In the genomic region with DNA sequence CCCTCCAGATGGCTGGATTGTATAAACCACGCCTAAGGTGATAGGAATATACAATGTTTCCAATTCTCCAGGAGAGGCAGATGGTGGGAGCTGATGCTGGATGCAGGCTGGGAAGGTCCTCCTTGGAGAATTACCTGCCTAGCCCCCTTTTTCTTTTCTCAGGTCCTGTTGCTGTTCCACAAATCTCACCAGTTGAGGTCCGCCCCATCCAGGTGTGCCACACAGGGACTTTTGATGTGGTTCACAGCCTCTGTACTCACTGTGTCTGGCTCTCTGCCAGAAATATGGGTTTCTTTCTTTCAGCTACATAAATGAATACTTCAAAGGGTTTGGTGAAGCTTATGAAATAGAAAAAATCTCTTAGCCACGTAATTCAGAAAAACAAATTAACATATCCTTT, we compare ENCODE assay signal across 23 mouse cellular contexts. TPM values are rescaled to one million over a fixed set of nuclear protein-coding genes. Genes with fewer than 3 reads are reported as not detected.
A peak's percentile ranks its signal among the peaks of the same experiment; 100 is the strongest.
DNase-seq lines count a peak whose midpoint lies in the region; ATAC-seq and TF ChIP-seq lines count a peak whose summit lies in the region.
"Had no signal": no experiment of that assay in that cellular context is flagged by ENCODE, and none has a peak within 500 bp of the region (broad histone marks: within the 10 kb centered on the region; RNA-seq: fewer than 3 reads in every experiment).

No protein-coding gene starts in this region.

- TF ChIP-seq EP300 in stomach, postnatal 0 days (optimal IDR thresholded peaks at IDR 0.05): no peak

- H3K27ac ChIP-seq in stomach, postnatal 0 days (replicated peaks): peak overlapping the region; percentile 58; the same call in 1 of the 2 replicates
- H3K27ac ChIP-seq: forebrain, embryonic 12.5 days; heart, embryonic 10.5 days; hindbrain, embryonic 12.5 days; intestine, embryonic 15.5 days; limb, embryonic 12.5 days; liver, embryonic 13.5 days; midbrain, embryonic 12.5 days had no signal

- H3K4me3 ChIP-seq in stomach, postnatal 0 days (ENCODE audit: low read depth, low read length): no peak overlapping the region
- H3K4me3 ChIP-seq: forebrain, embryonic 12.5 days; heart, embryonic 10.5 days; hindbrain, embryonic 12.5 days; intestine, embryonic 15.5 days; kidney, embryonic 15.5 days; limb, embryonic 12.5 days; liver, embryonic 13.5 days; midbrain, embryonic 12.5 days; myocyte had no signal

- no peak for TF ChIP-seq CTCF in stomach, postnatal 0 days (IDR thresholded peaks at IDR 0.05; ENCODE audit: low read depth)

- WGBS in stomach, postnatal 0 days: 42% methylated on average over 3 of the region's 3 CpGs

- no peak overlapping the region for H3K9ac ChIP-seq in stomach, postnatal 0 days (ENCODE audit: low read length)
- H3K9ac ChIP-seq: forebrain, embryonic 12.5 days; hindbrain, embryonic 12.5 days; intestine, embryonic 15.5 days; kidney, embryonic 15.5 days; limb, embryonic 12.5 days; liver, embryonic 13.5 days; midbrain, embryonic 12.5 days had no signal

- no peak overlapping the region for H3K4me2 ChIP-seq in stomach, postnatal 0 days (replicated peaks; ENCODE audit: low read depth)
- H3K4me2 ChIP-seq: forebrain, embryonic 12.5 days; hindbrain, embryonic 12.5 days; intestine, embryonic 15.5 days; kidney, embryonic 15.5 days; limb, embryonic 12.5 days; liver, embryonic 13.5 days; midbrain, embryonic 12.5 days had no signal

- DNase-seq in spleen, postnatal 36 days (ENCODE audit: low spot score in 2 of 2): peak; percentile 37 to 38
- DNase-seq in spleen, postnatal 10 days (ENCODE audit: low spot score in 2 of 2): no peak
- no peak for DNase-seq in stomach, postnatal 0 days (ENCODE audit: low spot score)
- DNase-seq in thymus, postnatal 4 days: peak; percentile 65
- DNase-seq in left cerebral cortex, postnatal 36 days (ENCODE audit: low spot score in 2 of 2): no peak
- no peak for DNase-seq in right cerebral cortex, adult 18-20 months
- DNase-seq: adrenal gland, postnatal 36 days; cerebellum, adult 9-10 months; gastrocnemius, postnatal 36 days; heart, postnatal 10 days; liver, embryonic 13.5 days; lung, postnatal 10 days; retina, postnatal 1 day had no signal

- ATAC-seq in activated CD4-positive, CD25-positive, alpha-beta regulatory T cell, adult 4 months: peak; percentile 88
- no peak for ATAC-seq in stomach, postnatal 0 days (ENCODE audit: low FRiP score, low TSS enrichment)
- ATAC-seq: intestine, embryonic 15.5 days had no signal

- intact Hi-C loops in left cerebral cortex, postnatal 36 days (cut with DNase I): no loop called here

- no peaks in the 10 kb centered on the region for H3K4me1 ChIP-seq in stomach, postnatal 0 days (replicated peaks; ENCODE audit: control insufficient read depth, insufficient read depth)

- no peaks in the 10 kb centered on the region for H3K36me3 ChIP-seq in stomach, postnatal 0 days (ENCODE audit: control insufficient read depth, insufficient read depth, low read length)
- H3K36me3 ChIP-seq: forebrain, embryonic 12.5 days; heart, embryonic 10.5 days; hindbrain, embryonic 12.5 days; intestine, embryonic 15.5 days; kidney, embryonic 15.5 days; limb, embryonic 12.5 days; liver, embryonic 13.5 days; midbrain, embryonic 12.5 days had no signal

- H3K27me3 ChIP-seq in stomach, postnatal 0 days (ENCODE audit: control insufficient read depth, insufficient read depth, low read length): no peaks in the 10 kb centered on the region

- no peaks in the 10 kb centered on the region for H3K9me3 ChIP-seq in stomach, postnatal 0 days (ENCODE audit: control insufficient read depth, low read length)
- H3K9me3 ChIP-seq: forebrain, embryonic 12.5 days; heart, embryonic 10.5 days; hindbrain, embryonic 12.5 days; intestine, embryonic 15.5 days; kidney, embryonic 15.5 days; limb, embryonic 12.5 days; liver, embryonic 13.5 days; midbrain, embryonic 12.5 days had no signal

RNA-seq across cellular contexts. Expression of a gene that starts 5.0 kb away (rescaled TPM):
- 10 to 100 TPM; 25.5 to 31.1 TPM for polyA plus RNA-seq in activated CD4-positive, CD25-positive, alpha-beta regulatory T cell, adult 4 months (2017; shearing (Covaris generic))
- polyA plus RNA-seq in stomach, postnatal 0 days (2015; fragmentation: Nextera tagmentation; extraction: Ambion mirVana): 4.4 TPM in 2 replicates
- 10 to 100 TPM; 23.1 to 28.7 TPM for total RNA-seq in left cerebral cortex, postnatal 36 days (2021)

RNA-seq across cellular contexts. Expression of a gene that starts 13.8 kb away (rescaled TPM):
- not detected for polyA plus RNA-seq in activated CD4-positive, CD25-positive, alpha-beta regulatory T cell, adult 4 months (2017; shearing (Covaris generic))
- polyA plus RNA-seq in stomach, postnatal 0 days (2015; fragmentation: Nextera tagmentation; extraction: Ambion mirVana): 0.51 and 0.63 TPM in 2 replicates
- total RNA-seq in left cerebral cortex, postnatal 36 days (2021): not detected
- total RNA-seq: adrenal gland, postnatal 36 days; gastrocnemius, postnatal 36 days; heart, postnatal 10 days; layer of hippocampus, adult 18-20 months had no signal
- polyA plus RNA-seq: forebrain, embryonic 12.5 days; heart, embryonic 10.5 days; hindbrain, embryonic 12.5 days; limb, embryonic 12.5 days; liver, embryonic 13.5 days; midbrain, embryonic 12.5 days; myocyte had no signal

Comparison
In these comparisons a context has a peak if more than half of its experiments do, and no peak if none do; other contexts are left out.
1. DNase-seq: peak in spleen, postnatal 36 days (2 of 2) and thymus, postnatal 4 days (single experiment); none in spleen, postnatal 10 days (0 of 2), stomach, postnatal 0 days (single experiment), left cerebral cortex, postnatal 36 days (0 of 2) and right cerebral cortex, adult 18-20 months (single experiment).